Mouse (Mus musculus) right cerebral cortex, postnatal 10 days (tissue): ENCODE data around the gene Dusp14.

Source experiments
- DNase-seq, 2 experiments: peaks; one replicate each; pipeline ENCODE4 v3.0.0; 2021; ENCODE audit warnings: low spot score in 2 of 2

The Dusp14 gene

DNA sequence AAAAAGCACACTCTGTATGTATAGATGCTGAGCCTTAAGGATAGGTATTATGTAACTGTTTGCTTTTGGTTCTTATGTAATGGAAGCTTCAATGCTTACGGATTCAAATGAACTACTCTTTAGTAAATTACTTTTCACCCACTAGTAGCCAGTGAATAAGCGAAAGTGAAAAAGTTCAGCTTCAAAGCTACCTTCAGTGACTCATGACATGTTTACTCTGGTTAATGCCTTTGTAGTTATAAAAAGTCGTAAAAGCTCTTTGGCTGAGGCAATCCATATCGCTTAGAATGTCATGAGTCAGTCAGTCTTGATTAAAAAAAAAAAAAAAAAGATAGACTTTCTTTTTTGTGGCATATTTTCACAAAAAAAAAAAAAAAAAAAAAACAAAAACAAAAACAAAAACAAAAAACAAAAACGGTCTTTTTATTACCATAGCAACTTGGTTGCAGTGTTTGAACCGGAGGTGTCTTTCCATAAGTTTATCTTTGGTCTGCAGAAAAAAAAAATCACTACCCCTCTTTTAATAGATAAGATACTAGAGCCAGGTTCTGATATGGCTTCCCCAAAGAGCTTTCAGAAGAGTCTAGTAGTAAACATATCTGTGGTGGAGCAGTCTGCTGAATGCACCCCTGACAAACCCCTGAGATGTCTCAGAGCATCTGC, 52.8 kb downstream of the Dusp14 start:
- DNase-seq = no peak

DNA sequence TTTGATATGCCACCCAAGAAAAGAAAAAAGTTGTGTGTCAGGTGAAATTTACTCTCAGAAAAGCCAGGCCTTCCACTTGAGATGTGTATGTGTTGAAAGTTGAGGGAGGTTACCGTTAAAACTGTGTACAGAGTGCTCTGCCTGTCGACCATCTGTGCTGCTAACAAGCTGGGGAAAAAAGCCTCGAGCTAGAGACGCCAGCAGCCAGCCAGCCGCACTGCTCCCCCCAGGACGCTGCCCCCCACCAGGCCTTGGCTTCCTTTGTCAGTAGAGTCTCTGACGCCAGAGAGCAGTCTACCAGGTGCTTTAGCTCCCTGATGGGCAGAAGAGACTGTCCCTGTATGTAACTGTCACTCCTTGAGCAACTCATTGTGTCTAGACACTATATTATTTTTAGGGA, 56.0 kb downstream of the Dusp14 start:
- peak; percentile 56 to 63 for DNase-seq

DNA sequence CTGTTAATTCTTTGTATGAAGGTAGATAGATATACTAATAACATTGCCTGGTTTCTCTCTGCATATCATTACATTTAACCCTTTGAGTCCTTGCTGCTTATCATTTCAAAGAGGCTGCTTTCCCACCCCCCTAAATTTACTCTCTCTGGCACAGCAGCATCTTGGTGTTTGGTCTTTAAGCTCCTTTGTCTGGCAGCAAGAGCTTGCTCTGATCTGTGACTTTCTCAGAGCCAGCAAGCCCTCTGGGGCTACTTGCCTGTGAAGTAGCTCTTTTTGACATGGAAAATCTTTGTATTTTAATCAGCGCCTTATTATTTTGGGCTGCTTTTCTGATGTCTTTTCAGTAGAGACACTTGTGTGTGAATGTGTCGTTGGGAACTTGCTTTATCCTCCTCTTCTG, 57.5 kb downstream of the Dusp14 start:
- DNase-seq = no peak

DNA sequence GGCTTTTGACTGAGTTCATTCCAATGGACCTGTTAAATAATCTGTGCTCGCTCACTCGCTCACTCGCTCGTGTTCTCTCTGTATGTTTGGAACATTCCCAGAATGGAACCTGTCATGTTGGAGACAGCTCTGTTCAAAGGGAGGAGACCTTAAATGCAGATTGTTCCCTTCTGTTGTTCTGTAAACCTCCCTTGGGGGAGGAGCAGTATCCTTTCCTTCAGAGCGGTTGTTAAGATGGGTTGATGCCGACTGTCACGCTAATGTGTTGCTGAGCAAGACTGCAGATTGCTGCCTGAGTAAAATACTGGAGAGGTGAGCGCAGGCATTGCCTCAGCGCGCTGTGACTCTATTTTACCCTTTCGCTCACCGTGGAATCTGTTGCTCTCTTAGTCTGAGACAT, 58.0 kb downstream of the Dusp14 start:
- DNase-seq = no peak

DNA sequence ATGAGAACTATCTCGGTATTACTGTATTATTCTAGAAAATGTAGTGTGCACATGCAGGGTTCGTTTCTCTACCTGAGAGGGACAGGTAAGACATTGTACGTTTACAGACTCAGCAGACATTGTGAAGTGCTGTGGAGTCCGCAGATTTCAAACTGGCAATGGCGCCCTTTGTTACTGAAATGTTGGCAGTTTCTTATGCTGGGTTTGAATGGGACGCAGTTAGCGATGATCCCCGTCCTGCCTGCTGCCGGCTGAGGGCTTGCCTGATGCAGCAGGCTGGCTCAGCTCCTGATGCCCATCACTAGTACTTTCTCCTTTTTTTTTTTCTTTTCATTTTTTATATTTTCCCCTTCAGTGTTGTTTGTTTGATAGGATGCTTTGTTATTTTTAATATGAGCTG, 58.6 kb downstream of the Dusp14 start:
- no peak for DNase-seq

DNA sequence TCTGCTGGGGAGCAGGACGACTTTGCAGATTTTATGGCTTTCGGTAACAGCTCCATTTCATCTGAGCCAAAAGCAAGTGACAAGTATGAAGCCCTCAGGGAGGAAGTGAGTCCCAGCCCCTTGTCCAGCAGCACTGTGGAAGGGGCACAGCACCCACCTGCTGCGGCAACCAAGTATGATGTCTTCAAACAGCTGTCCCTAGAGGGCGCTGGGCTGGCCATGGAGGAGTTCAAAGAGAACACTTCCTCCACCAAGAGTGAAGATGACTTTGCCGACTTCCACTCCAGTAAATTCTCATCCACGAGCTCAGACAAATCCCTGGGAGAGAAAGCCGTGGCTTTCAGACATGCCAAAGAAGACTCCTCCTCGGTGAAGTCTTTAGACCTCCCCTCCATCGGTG, 60.1 kb downstream of the Dusp14 start:
- DNase-seq = no peak

DNA sequence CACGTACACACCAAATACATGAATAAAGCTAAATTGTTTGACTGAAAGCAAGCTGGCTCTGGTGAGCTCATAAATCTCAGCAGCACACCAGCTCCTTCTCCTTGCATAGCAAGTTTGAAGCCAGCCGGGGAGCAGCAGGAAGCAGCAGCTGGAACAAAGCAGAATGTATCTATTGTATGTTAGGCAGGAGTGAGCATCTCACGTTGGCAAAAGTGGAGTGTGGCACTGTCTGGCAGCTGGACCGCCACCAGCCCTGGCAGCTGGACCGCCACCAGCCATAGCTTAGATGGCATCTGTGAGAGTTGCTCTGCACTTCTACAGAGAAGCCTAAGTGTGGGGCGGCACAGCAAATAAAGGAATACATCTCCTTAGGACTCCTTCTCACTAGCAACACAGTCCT, 65.1 kb downstream of the Dusp14 start:
- no peak for DNase-seq

DNA sequence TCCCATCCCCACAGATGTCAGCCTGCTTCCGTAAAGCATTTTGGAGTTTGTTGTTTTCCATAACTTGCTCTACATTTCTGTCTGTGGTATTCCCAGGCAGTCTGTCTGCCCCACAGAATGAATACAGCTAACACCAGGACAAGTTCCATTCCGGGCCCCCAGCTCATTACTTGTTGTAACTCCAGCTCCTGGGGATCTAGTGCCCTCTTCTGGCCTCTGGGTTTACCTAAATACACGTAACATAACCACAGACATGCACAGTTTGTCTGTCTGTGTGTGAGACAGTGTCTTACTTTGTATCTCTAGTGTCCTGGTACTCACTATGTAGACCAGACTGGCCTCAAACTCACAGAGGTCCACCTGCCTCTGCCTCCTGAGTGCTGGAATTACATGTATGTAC, 67.8 kb downstream of the Dusp14 start:
- no peak for DNase-seq

DNA sequence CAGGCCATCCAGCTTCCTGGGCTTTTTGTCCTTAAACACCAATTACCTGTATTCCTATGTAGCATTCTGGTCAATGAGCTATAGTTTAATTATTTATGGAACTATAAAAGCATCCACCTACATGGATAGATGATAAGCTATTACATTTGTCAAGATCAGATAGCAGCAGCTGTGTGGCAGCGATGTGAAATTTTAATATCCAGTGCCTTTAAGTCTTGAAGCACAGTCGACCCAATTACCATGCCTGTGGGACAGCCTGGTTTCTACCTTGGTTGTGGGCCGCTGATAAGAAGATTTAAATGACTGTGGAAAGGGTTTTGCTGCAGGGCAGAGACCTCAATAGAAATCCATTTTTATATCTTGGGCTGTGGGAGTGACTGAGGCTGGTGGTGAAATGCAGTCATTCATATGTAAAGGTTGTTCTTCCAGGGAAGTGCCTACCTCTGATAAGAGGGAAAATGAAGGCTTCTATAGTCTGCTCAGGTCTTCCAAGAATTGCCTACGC, 69.6 kb downstream of the Dusp14 start:
- DNase-seq = no peak

DNA sequence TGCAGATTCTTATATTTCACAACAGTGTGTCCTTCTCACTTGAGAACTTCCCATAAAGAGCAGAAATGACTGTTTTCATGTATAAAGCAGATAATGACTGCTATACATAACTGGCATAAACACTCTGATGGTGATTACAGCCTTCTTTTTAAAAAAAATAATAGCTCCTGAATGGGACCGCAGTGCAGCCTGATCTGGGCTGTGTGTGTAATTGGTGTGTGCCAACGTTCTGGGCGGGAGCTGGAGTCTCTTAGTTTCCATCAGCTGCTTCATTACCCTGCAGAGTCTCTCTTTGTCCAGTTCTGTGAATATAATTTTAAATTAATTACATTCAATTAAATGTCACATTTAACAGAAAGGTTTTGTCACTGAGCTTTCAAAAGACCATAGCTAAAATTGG, 70.1 kb downstream of the Dusp14 start:
- DNase-seq = no peak
